Mouse (Mus musculus) heart, adult 9 months (tissue): ENCODE measurements around the gene Gm49398.

ENCODE experiments used
- DNase-seq, 2 experiments: peaks; one replicate each; pipeline ENCODE4 v3.0.0; 2022; ENCODE audit warnings: low spot score in 2 of 2

The Gm49398 gene

DNA sequence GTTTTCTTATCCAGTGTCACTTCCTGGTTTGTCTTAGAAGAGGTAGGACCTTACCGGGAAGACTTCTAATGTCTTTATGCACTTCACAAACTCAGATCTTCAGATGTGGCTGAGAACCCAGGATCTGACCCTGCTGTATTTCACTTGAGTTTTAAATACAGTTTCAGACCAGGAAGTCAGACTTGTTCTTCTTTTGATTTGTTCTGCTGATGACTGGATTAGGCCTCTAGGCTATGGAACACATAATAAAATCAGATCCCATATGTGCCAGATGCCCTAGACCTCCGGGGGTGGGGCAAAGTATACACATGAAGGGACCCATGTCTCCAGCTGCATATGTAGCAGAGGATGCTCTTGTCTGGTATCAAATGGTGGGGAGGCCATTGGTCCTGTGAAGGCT is at the start of gene Gm49398:
Gm49398 (minus strand) TSS at position 101 of the 400 bp plus-strand sequence.
- DNase-seq, result no peak

DNA sequence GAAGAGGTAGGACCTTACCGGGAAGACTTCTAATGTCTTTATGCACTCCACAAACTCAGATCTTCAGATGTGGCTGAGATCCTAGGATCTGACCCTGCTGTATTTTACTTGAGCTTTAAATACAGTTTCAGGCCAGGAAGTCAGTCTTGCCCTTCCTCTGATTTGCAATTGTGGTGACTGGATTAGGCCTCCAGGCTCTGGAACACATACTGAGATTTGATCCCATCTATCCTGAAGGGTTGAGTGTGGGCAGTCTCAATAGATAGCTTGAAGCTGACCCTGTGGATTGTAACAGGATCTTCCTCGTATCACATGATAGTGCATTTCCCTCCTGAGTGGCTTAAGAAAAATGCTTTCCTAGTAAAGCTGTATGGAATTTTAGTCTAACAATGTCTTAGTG is 33.4 kb downstream of the Gm49398 start, which contains the start of gene Cts8:
Cts8 (minus strand) TSS at position 101 of the 400 bp plus-strand sequence.
- no peak for DNase-seq

DNA sequence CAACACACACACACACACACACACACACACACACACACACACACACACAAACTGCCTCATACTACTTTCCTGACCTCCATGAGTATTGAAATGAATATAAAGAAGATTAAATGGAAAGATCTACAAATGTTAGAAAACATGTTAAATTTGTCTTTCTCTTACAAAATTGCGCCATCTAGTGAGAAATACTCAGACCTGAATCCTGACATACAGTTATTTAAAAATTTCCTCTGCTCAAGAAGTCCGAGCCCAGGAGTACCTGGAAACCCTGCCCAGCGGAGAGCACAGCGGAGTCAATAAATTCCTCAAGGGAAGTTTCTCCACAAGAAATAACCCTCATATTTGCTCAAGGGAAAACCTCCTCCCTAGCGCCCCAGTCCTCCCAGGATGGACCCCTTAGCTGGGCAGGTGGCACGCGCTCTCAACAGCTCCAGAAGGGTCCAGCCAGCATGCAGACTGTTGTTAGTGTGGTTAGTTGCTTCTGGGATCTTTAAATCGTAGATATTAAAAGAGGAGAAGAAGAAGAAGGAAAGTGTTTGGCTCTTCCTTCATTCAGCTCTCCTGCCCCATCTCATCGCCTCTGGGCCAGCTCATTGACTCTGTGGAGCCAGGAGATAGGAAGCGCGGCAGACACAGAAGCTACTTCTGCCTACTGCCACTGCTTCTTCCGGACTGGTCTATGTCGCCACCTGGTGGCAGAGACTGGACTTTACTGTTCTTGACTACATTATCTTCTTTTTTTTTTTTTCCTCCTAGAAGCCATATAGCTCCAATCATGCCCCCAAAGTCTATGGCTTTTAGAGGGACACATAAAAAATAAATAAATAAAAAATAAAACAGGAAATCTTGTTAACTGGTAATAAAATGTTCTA is 47.3 kb downstream of the Gm49398 start:
- DNase-seq, result peak in 1 of 2 experiments; percentile 21

DNA sequence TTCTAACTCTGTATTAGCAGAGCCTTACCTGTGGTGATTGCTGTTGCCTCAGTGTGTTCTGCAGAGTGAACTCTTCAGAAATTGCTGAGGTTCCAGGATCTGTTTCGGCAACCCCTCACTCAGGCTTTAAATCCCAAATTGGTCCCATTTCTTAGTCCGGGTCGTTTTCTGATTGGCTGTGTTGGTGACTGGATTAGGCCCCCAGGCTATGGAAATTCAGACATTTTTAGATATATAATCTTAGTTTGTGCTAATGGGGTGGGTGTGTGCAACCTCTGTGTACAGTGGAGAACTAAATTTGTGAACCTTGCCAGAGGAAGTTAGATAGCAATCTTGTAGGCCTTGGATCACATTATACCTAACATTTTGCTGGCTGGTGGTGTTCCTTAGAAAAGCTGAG is 85.3 kb downstream of the Gm49398 start, which contains the start of gene Cts6:
Cts6 (minus strand) TSS at position 101 of the 400 bp plus-strand sequence.
- DNase-seq, result no peak
